Comparison of ENCODE assay signal across 8 mouse cellular contexts in genomic region chr15:85913605-85914004, GRCm38 (mm10). TPM values are rescaled to one million over a fixed set of nuclear protein-coding genes. Genes with fewer than 3 reads are reported as not detected.
DNase-seq lines count a peak whose midpoint lies in the region; ATAC-seq lines count a peak whose summit lies in the region.

No protein-coding gene starts in this region.

- no peaks in the 10 kb centered on the region for H3K27me3 ChIP-seq in forebrain, embryonic 10.5 days (ENCODE audit: poor library complexity, severe bottlenecking)
- no peaks in the 10 kb centered on the region for H3K27me3 ChIP-seq in forebrain, embryonic 16.5 days (replicated peaks; ENCODE audit: control insufficient read depth, insufficient read depth, low read length)
- H3K27me3 ChIP-seq in midbrain, embryonic 10.5 days (ENCODE audit: low read depth, poor library complexity, severe bottlenecking): no peaks in the 10 kb centered on the region
- no peaks in the 10 kb centered on the region for H3K27me3 ChIP-seq in midbrain, embryonic 15.5 days (replicated peaks)

- H3K4me2 ChIP-seq in forebrain, embryonic 16.5 days (ENCODE audit: low read length): no peak overlapping the region
- H3K4me2 ChIP-seq in midbrain, embryonic 15.5 days: no peak overlapping the region

- H3K4me1 ChIP-seq in forebrain, embryonic 10.5 days: no peaks in the 10 kb centered on the region
- no peaks in the 10 kb centered on the region for H3K4me1 ChIP-seq in forebrain, embryonic 16.5 days (replicated peaks; ENCODE audit: control insufficient read depth, insufficient read depth, low read length)
- no peaks in the 10 kb centered on the region for H3K4me1 ChIP-seq in midbrain, embryonic 10.5 days
- 0 out of 2 replicates have a peak, but pooled peaks cover 3% of the 10 kb centered on the region for H3K4me1 ChIP-seq in midbrain, embryonic 15.5 days

- no peak overlapping the region for H3K27ac ChIP-seq in forebrain, embryonic 10.5 days
- no peak overlapping the region for H3K27ac ChIP-seq in forebrain, embryonic 16.5 days (ENCODE audit: low read length)
- no peak overlapping the region for H3K27ac ChIP-seq in midbrain, embryonic 10.5 days (replicated peaks)
- no peak overlapping the region for H3K27ac ChIP-seq in midbrain, embryonic 15.5 days

- no peak overlapping the region for H3K9ac ChIP-seq in forebrain, embryonic 16.5 days (replicated peaks; ENCODE audit: low read depth, low read length)
- H3K9ac ChIP-seq in midbrain, embryonic 15.5 days: no peak overlapping the region

- H3K36me3 ChIP-seq in forebrain, embryonic 10.5 days (replicated peaks): peaks cover 41% of the 10 kb centered on the region
- no peaks in the 10 kb centered on the region for H3K36me3 ChIP-seq in forebrain, embryonic 16.5 days (ENCODE audit: control insufficient read depth, insufficient read depth)
- peaks cover 81% of the 10 kb centered on the region for H3K36me3 ChIP-seq in midbrain, embryonic 10.5 days
- H3K36me3 ChIP-seq in midbrain, embryonic 15.5 days (replicated peaks): no peaks in the 10 kb centered on the region

- no peak overlapping the region for H3K4me3 ChIP-seq in forebrain, embryonic 10.5 days
- no peak overlapping the region for H3K4me3 ChIP-seq in forebrain, embryonic 16.5 days (replicated peaks; ENCODE audit: low read length)
- no peak overlapping the region for H3K4me3 ChIP-seq in midbrain, embryonic 10.5 days
- no peak overlapping the region for H3K4me3 ChIP-seq in midbrain, embryonic 15.5 days

- WGBS in forebrain, embryonic 10.5 days: 32% methylated on average over 2 of the region's 2 CpGs
- whole genome bisulfite sequencing in forebrain, embryonic 16.5 days: 24% methylated on average over 2 of the region's 2 CpGs
- WGBS in midbrain, embryonic 10.5 days: 30% methylated on average over 2 of the region's 2 CpGs
- WGBS in midbrain, embryonic 15.5 days: 39% methylated on average over 2 of the region's 2 CpGs

- peaks cover 5% of the 10 kb centered on the region; the same call in 1 of the 2 replicates for H3K9me3 ChIP-seq in forebrain, embryonic 10.5 days
- H3K9me3 ChIP-seq in forebrain, embryonic 16.5 days (ENCODE audit: control insufficient read depth, low read length): 0 out of 2 replicates have a peak, but pooled peaks cover 3% of the 10 kb centered on the region
- H3K9me3 ChIP-seq in midbrain, embryonic 10.5 days (replicated peaks): peaks cover 7% of the 10 kb centered on the region; the same call in 1 of the 2 replicates
- no peaks in the 10 kb centered on the region for H3K9me3 ChIP-seq in midbrain, embryonic 15.5 days

- no peak for ATAC-seq in forebrain, embryonic 16.5 days
- ATAC-seq in midbrain, embryonic 15.5 days (replicated peaks): no peak

- peak; percentile 84 for DNase-seq in forebrain, embryonic 10.5 days (ENCODE audit: extremely low spot score, low spot score)
- DNase-seq in midbrain, embryonic 10.5 days (ENCODE audit: low spot score): peak; percentile 84
- DNase-seq in adrenal gland, postnatal 10 days: peak; percentile 88
- DNase-seq in induced T-regulatory cell, adult 2 months (ENCODE audit: low read depth): peak; percentile 86
- peak; percentile 81 for DNase-seq in mesoderm, embryonic 11.5 days (ENCODE audit: low read depth, low spot score)
- DNase-seq in thymus, postnatal 36 days: peak; percentile 75 to 82

RNA-seq across cellular contexts. Expression of gene Trmu, which starts 34.5 kb away (rescaled TPM):
- 39.6 and 39.7 TPM in 2 replicates for polyA plus RNA-seq in forebrain, embryonic 10.5 days (2016; fragmentation: Nextera tagmentation; extraction: Ambion mirVana)
- 51.2 and 59.1 TPM in 2 replicates for polyA plus RNA-seq in forebrain, embryonic 16.5 days (2015; fragmentation: Nextera tagmentation; extraction: Ambion mirVana)
- 36.3 and 39.5 TPM in 2 replicates for polyA plus RNA-seq in midbrain, embryonic 10.5 days (2016; fragmentation: Nextera tagmentation; extraction: Ambion mirVana)
- 58.8 and 63.4 TPM in 2 replicates for polyA plus RNA-seq in midbrain, embryonic 15.5 days (2015; fragmentation: Nextera tagmentation; extraction: Ambion mirVana)
- total RNA-seq in adrenal gland, postnatal 10 days (2021): 10 to 100 TPM; 27.9 to 39.9 TPM

RNA-seq across cellular contexts. Expression of gene Gtse1, which starts 54.1 kb away (rescaled TPM):
- polyA plus RNA-seq in forebrain, embryonic 10.5 days (2016; fragmentation: Nextera tagmentation; extraction: Ambion mirVana): 62.7 and 63.1 TPM in 2 replicates
- polyA plus RNA-seq in forebrain, embryonic 16.5 days (2015; fragmentation: Nextera tagmentation; extraction: Ambion mirVana): 12.7 and 15.4 TPM in 2 replicates
- polyA plus RNA-seq in midbrain, embryonic 10.5 days (2016; fragmentation: Nextera tagmentation; extraction: Ambion mirVana): 53.5 and 61.1 TPM in 2 replicates
- 4.2 and 5.3 TPM in 2 replicates for polyA plus RNA-seq in midbrain, embryonic 15.5 days (2015; fragmentation: Nextera tagmentation; extraction: Ambion mirVana)
- total RNA-seq in adrenal gland, postnatal 10 days (2021): 1 to 10 TPM; 4.5 to 5.1 TPM
